Mouse (Mus musculus) forebrain, embryonic 13.5 days (tissue): ENCODE measurements around the gene Arntl. TPM values are rescaled to one million over a fixed set of nuclear protein-coding genes. Genes with fewer than 3 reads are reported as not detected.

Experiments used
- ATAC-seq: fragments of 200-750 bp; cut with Nextera tagmentation; 2 replicates; pipeline ENCODE4 v1.8.0; 2017
- H3K27ac ChIP-seq: fragments of 300-500 bp; sonication (generic); 2 replicates; pipeline ENCODE4 v1.5.1; 2015; ENCODE audit warnings: inconsistent platforms, mild to moderate bottlenecking, moderate library complexity
- H3K27me3 ChIP-seq: fragments of 300-500 bp; sonication (generic); 2 replicates; pipeline ENCODE4 v1.6.1; 2015; ENCODE audit warnings: mild to moderate bottlenecking, inconsistent platforms
- H3K36me3 ChIP-seq: fragments of 300-500 bp; sonication (generic); 2 replicates; pipeline ENCODE4 v1.6.1; 2015; ENCODE audit warnings: mild to moderate bottlenecking, inconsistent platforms; ENCODE audit not compliant: poor library complexity, severe bottlenecking
- H3K4me1 ChIP-seq: fragments of 300-500 bp; sonication (generic); 2 replicates; pipeline ENCODE4 v1.6.1; 2015; ENCODE audit warnings: inconsistent platforms
- H3K4me2 ChIP-seq: fragments of 300-500 bp; sonication (generic); 2 replicates; pipeline ENCODE4 v1.6.1; 2015; ENCODE audit warnings: inconsistent platforms, mild to moderate bottlenecking, moderate library complexity
- H3K4me3 ChIP-seq: fragments of 300-500 bp; sonication (generic); 2 replicates; pipeline ENCODE4 v1.5.1; 2015; ENCODE audit warnings: mild to moderate bottlenecking, inconsistent platforms
- H3K9ac ChIP-seq: fragments of 300-500 bp; sonication (generic); 2 replicates; pipeline ENCODE4 v1.6.1; 2015; ENCODE audit warnings: mild to moderate bottlenecking, inconsistent platforms
- H3K9me3 ChIP-seq: fragments of 300-500 bp; sonication (generic); replicated peaks from 2 replicates; pipeline ENCODE4 v1.6.1; 2016; ENCODE audit warnings: inconsistent platforms
- whole genome bisulfite sequencing: fragments of 180-500 bp; shearing (Covaris S2); methylation state at CpG from one replicate; pipeline ENCODE4 v1.1.7; 2015; 5-methylcytosine and 5-hydroxymethylcytosine counted together
- polyA plus RNA-seq: library from polyadenylated mRNA; unstranded; fragments of >200 nt; fragmentation: Nextera tagmentation; extraction: Ambion mirVana; gene quantifications from 2 replicates; pipeline ENCODE4 v1.2.1, GENCODE M21; 2015

Arntl gene
- polyA plus RNA-seq, 1 experiment from 2014 or later: 10.1 TPM

DNA sequence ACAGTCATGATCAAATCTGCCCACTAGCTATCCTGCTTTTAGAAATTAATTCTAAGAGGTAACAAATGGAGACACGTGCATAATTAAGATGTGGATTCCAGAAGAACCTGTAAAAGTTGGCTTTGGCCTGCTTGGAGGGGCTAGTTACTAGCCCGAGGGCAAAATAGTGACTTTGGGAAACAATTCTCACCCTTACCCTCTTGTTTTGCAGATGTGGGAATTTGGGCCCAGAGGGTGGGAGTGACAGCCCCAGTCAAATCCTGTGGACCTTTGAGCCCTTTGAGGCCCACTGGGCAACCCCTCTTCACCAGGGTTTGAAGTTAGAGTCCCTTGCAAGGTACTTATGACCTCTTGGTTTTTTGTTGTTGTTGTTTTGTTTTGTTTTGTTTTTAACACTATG is 72.0 kb downstream of the Arntl start:
- Histone ChIP-seq H3K4me3 (no peak overlapping the region), H3K27me3 (no peaks in the 10 kb centered on the region), H3K9me3 (no peaks in the 10 kb centered on the region), H3K27ac (no peak overlapping the region), H3K36me3 (no peaks in the 10 kb centered on the region; the same call in 1 of the 2 replicates), H3K4me2 (no peak overlapping the region), H3K4me1 (no peaks in the 10 kb centered on the region), H3K9ac (no peak overlapping the region)
- no peak for ATAC-seq
- 83% methylated on average over 2 of the region's 2 CpGs for WGBS

DNA sequence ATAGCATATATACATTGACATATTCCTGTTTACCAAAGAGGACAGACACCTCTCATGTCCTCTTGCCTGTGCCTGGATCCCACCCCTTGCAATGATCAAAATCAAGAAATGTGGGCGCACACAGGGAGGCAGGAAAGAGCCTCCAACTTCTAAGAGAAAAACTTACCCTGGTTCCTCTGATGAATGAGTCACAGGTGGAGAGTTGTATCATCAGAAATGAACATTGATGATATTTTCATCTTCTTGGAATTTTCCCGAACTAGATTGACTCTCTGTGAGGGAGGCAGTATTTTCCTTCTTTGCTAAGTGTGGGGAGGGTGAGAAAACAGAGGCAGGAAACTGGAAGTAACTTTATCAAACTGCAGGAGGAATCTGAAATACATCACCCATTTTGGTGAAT is 78.1 kb downstream of the Arntl start:
- no peak overlapping the region for H3K4me2 ChIP-seq
- no peak overlapping the region for H3K27ac ChIP-seq
- peaks cover 16% of the 10 kb centered on the region for H3K36me3 ChIP-seq
- 86% methylated on average over 2 of the region's 2 CpGs for WGBS
- no peaks in the 10 kb centered on the region for H3K9me3 ChIP-seq
- H3K9ac ChIP-seq: no peak overlapping the region
- H3K4me3 ChIP-seq: no peak overlapping the region
- H3K4me1 ChIP-seq: no peaks in the 10 kb centered on the region
- no peaks in the 10 kb centered on the region for H3K27me3 ChIP-seq
- ATAC-seq: no peak

- no peak overlapping the region for H3K9ac ChIP-seq
- no peak for ATAC-seq
- no peak overlapping the region for H3K4me3 ChIP-seq
- H3K4me2 ChIP-seq: no peak overlapping the region
- no peaks in the 10 kb centered on the region for H3K27me3 ChIP-seq
- H3K9me3 ChIP-seq: no peaks in the 10 kb centered on the region
- no peak overlapping the region for H3K27ac ChIP-seq
- no peaks in the 10 kb centered on the region for H3K4me1 ChIP-seq
- H3K36me3 ChIP-seq: peaks cover 16% of the 10 kb centered on the region
- 89% methylated on average over 1 of the region's 1 CpGs for WGBS
Measured at GRCm38 (mm10) chr7:113289211-113289610, 81.9 kb downstream of the Arntl start.

GRCm38 (mm10) chr7:113291741-113292140 is 84.5 kb downstream of the Arntl start:
- Histone ChIP-seq H3K4me2 (no peak overlapping the region), H3K9me3 (no peaks in the 10 kb centered on the region)
- ATAC-seq: no peak

GRCm38 (mm10) chr7:113292193-113292592 is 84.9 kb downstream of the Arntl start:
- H3K4me2 ChIP-seq: no peak overlapping the region
- no peak overlapping the region for H3K27ac ChIP-seq
- H3K9me3 ChIP-seq: no peaks in the 10 kb centered on the region
- no peak overlapping the region for H3K9ac ChIP-seq
- ATAC-seq: no peak
- H3K4me3 ChIP-seq: no peak overlapping the region
- H3K27me3 ChIP-seq: no peaks in the 10 kb centered on the region
- 85% methylated on average over 4 of the region's 4 CpGs for WGBS
- H3K4me1 ChIP-seq: peaks cover 15% of the 10 kb centered on the region
- peaks cover 12% of the 10 kb centered on the region; the same call in 1 of the 2 replicates for H3K36me3 ChIP-seq

More at GRCm38 (mm10) chr7:113291741-113292140, 84.5 kb downstream of the Arntl start:
- no peaks in the 10 kb centered on the region for H3K27me3 ChIP-seq
- H3K36me3 ChIP-seq: peaks cover 16% of the 10 kb centered on the region; the same call in 1 of the 2 replicates
- peaks cover 10% of the 10 kb centered on the region for H3K4me1 ChIP-seq
- H3K27ac ChIP-seq: no peak overlapping the region
- H3K9ac ChIP-seq: no peak overlapping the region
- no peak overlapping the region for H3K4me3 ChIP-seq
- WGBS: 82% methylated on average over 5 of the region's 5 CpGs

- 89% methylated on average over 6 of the region's 6 CpGs for WGBS
- Histone ChIP-seq H3K4me2 (no peak overlapping the region), H3K9me3 (no peaks in the 10 kb centered on the region), H3K36me3 (0 out of 2 replicates have a peak, but pooled peaks cover 7% of the 10 kb centered on the region), H3K9ac (no peak overlapping the region), H3K4me3 (no peak overlapping the region), H3K27me3 (no peaks in the 10 kb centered on the region), H3K27ac (no peak overlapping the region), H3K4me1 (peaks cover 16% of the 10 kb centered on the region)
- no peak for ATAC-seq
Measured at GRCm38 (mm10) chr7:113294598-113294997, 87.3 kb downstream of the Arntl start.

- 45% methylated on average over 17 of the region's 17 CpGs for WGBS
- Histone ChIP-seq H3K4me3 (no peak overlapping the region), H3K27me3 (no peaks in the 10 kb centered on the region), H3K27ac (no peak overlapping the region), H3K4me2 (no peak overlapping the region), H3K4me1 (peaks cover 16% of the 10 kb centered on the region), H3K9me3 (no peaks in the 10 kb centered on the region), H3K36me3 (0 out of 2 replicates have a peak, but pooled peaks cover 7% of the 10 kb centered on the region), H3K9ac (no peak overlapping the region)
- no peak for ATAC-seq
Measured at GRCm38 (mm10) chr7:113295077-113295890, 88.0 kb downstream of the Arntl start.

GRCm38 (mm10) chr7:113297813-113298212 is 90.5 kb downstream of the Arntl start:
- H3K4me1 ChIP-seq: peaks cover 16% of the 10 kb centered on the region
- H3K27me3 ChIP-seq: no peaks in the 10 kb centered on the region
- WGBS: 90% methylated on average over 4 of the region's 4 CpGs
- H3K9me3 ChIP-seq: no peaks in the 10 kb centered on the region
- H3K36me3 ChIP-seq: peaks cover 15% of the 10 kb centered on the region; the same call in 1 of the 2 replicates
- H3K27ac ChIP-seq: no peak overlapping the region
- no peak overlapping the region for H3K4me2 ChIP-seq
- no peak overlapping the region for H3K9ac ChIP-seq
- H3K4me3 ChIP-seq: no peak overlapping the region
- ATAC-seq: no peak

DNA sequence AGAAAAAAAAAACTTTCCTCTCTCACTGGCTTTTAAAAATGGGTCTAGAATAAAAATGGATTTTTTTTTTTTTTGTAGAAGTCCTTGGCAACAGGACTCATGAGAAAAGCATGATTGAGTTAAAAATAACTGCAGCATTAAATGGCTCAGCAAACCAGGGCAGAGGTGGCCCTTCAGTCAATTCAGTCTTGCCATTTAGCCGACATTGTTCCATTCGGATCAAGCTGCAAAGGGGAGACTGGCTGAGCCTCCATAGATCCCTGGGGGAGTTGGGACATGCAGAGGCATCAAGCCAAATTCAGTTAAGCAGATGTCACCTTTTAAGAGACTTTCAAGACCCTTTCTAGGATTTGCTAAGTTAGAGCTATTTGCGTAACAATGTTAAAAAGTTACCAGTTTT is 102.9 kb downstream of the Arntl start:
- H3K27me3 ChIP-seq: no peaks in the 10 kb centered on the region
- WGBS: 61% methylated on average over 3 of the region's 3 CpGs

GRCm38 (mm10) chr7:113311784-113312183 is 104.5 kb downstream of the Arntl start:
- H3K36me3 ChIP-seq: peaks cover 21% of the 10 kb centered on the region
- no peaks in the 10 kb centered on the region for H3K4me1 ChIP-seq
- no peak overlapping the region for H3K9ac ChIP-seq
- peak; percentile 63; the same call in 1 of the 2 replicates for ATAC-seq
- H3K9me3 ChIP-seq: no peaks in the 10 kb centered on the region
- H3K4me3 ChIP-seq: no peak overlapping the region
- no peaks in the 10 kb centered on the region for H3K27me3 ChIP-seq
- H3K4me2 ChIP-seq: no peak overlapping the region
- 19% methylated on average over 2 of the region's 2 CpGs for WGBS
- H3K27ac ChIP-seq: no peak overlapping the region

More for the DNA sequence above, 102.9 kb downstream of the Arntl start:
- H3K4me1 ChIP-seq: no peaks in the 10 kb centered on the region
- no peak overlapping the region for H3K27ac ChIP-seq
- no peak overlapping the region for H3K4me3 ChIP-seq
- H3K4me2 ChIP-seq: no peak overlapping the region
- no peak overlapping the region for H3K9ac ChIP-seq
- 0 out of 2 replicates have a peak, but pooled peaks cover 9% of the 10 kb centered on the region for H3K36me3 ChIP-seq
- H3K9me3 ChIP-seq: no peaks in the 10 kb centered on the region
- ATAC-seq: no peak

GRCm38 (mm10) chr7:113320128-113320527 is 112.9 kb downstream of the Arntl start:
- H3K36me3 ChIP-seq: peaks cover 28% of the 10 kb centered on the region
- H3K9ac ChIP-seq: no peak overlapping the region
- no peaks in the 10 kb centered on the region for H3K27me3 ChIP-seq
- ATAC-seq: no peak
- no peak overlapping the region for H3K4me2 ChIP-seq
- H3K9me3 ChIP-seq: no peaks in the 10 kb centered on the region
- H3K4me3 ChIP-seq: no peak overlapping the region
- H3K27ac ChIP-seq: no peak overlapping the region
- 87% methylated on average over 1 of the region's 1 CpGs for WGBS
- no peaks in the 10 kb centered on the region for H3K4me1 ChIP-seq

- no peak overlapping the region for H3K4me3 ChIP-seq
- H3K27ac ChIP-seq: no peak overlapping the region
- no peaks in the 10 kb centered on the region for H3K27me3 ChIP-seq
- peaks cover 6% of the 10 kb centered on the region; the same call in 1 of the 2 replicates for H3K36me3 ChIP-seq
- H3K4me1 ChIP-seq: no peaks in the 10 kb centered on the region
- no peak overlapping the region for H3K9ac ChIP-seq
- H3K4me2 ChIP-seq: no peak overlapping the region
- H3K9me3 ChIP-seq: no peaks in the 10 kb centered on the region
- ATAC-seq: no peak
Measured at GRCm38 (mm10) chr7:113334036-113334435, 126.8 kb downstream of the Arntl start.
